Mouse (Mus musculus): ENCODE measurements around the gene Dusp2. TPM values are rescaled to one million over a fixed set of nuclear protein-coding genes. Genes with fewer than 3 reads are reported as not detected.

Dusp2 gene
- polyA plus RNA-seq, 1 experiment from 2014 or later = 4.4 TPM

DNA sequence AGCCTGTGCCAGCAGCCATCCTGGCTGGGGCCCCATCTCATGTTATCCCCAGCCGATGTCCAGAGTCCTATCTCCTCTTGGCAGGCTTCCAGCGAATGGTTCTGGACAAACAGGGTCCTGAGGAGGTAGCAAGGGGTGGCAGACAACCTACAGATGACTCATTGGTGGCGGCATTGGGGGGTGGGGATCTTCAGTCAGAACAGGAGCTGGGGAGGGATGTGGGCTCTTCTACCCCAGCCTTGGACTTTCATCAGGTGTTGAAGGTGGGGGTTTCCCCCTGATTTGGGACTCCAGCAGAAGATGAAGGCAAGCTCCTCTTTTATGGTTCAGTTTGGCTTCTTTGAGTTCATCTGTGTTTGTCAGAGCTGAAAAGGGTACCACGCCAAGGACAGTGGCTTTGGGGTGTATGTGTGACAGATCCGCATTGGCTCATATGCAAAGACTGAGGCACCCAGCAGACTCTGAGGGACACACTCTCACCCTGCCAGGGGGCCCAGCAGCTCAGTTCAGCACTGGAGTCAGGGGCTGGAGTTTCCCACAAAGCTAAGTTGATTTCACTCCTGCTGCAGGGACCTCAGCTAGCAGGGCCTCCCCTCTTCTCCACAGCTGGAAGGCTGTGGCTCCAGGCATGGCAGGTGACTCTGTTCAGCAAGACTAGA is 1.9 kb upstream of the Dusp2 start:
- no peak overlapping the region for H3K4me3 ChIP-seq (ENCODE audit: low read depth, low read length)
- WGBS = 77% methylated on average over 5 of the region's 5 CpGs
- no peak overlapping the region for H3K27ac ChIP-seq (ENCODE audit: low read depth, low read length)
- ATAC-seq (ENCODE audit: low FRiP score) (no peak), DNase-seq (ENCODE audit: low spot score, missing footprints) (no peak)
- H3K4me2 ChIP-seq = no peak overlapping the region
- H3K36me3 ChIP-seq (ENCODE audit: control insufficient read depth, insufficient read depth, low read length) = no peaks in the 10 kb centered on the region
- no peaks in the 10 kb centered on the region for H3K9me3 ChIP-seq (ENCODE audit: control insufficient read depth, low read length)
- peaks cover 24% of the 10 kb centered on the region for H3K27me3 ChIP-seq (ENCODE audit: control insufficient read depth, insufficient read depth, low read length)
- H3K9ac ChIP-seq (ENCODE audit: low read length) = no peak overlapping the region
- peaks cover 5% of the 10 kb centered on the region for H3K4me1 ChIP-seq (ENCODE audit: control insufficient read depth, insufficient read depth, low read length)

- Histone ChIP-seq H3K27ac (ENCODE audit: low read depth, low read length) (no peak overlapping the region), H3K4me1 (ENCODE audit: control insufficient read depth, insufficient read depth, low read length) (peaks cover 5% of the 10 kb centered on the region), H3K4me3 (ENCODE audit: low read depth, low read length) (no peak overlapping the region), H3K9me3 (ENCODE audit: control insufficient read depth, low read length) (no peaks in the 10 kb centered on the region), H3K36me3 (ENCODE audit: control insufficient read depth, insufficient read depth, low read length) (no peaks in the 10 kb centered on the region), H3K4me2 (no peak overlapping the region), H3K27me3 (ENCODE audit: control insufficient read depth, insufficient read depth, low read length) (peaks cover 24% of the 10 kb centered on the region), H3K9ac (ENCODE audit: low read length) (no peak overlapping the region)
- ATAC-seq (ENCODE audit: low FRiP score) (no peak), DNase-seq (ENCODE audit: low spot score, missing footprints) (no peak)
- 46% methylated on average over 11 of the region's 11 CpGs for WGBS
Observed at GRCm38 (mm10) chr2:127335078-127335541, 849 bp upstream of the Dusp2 start.

DNA sequence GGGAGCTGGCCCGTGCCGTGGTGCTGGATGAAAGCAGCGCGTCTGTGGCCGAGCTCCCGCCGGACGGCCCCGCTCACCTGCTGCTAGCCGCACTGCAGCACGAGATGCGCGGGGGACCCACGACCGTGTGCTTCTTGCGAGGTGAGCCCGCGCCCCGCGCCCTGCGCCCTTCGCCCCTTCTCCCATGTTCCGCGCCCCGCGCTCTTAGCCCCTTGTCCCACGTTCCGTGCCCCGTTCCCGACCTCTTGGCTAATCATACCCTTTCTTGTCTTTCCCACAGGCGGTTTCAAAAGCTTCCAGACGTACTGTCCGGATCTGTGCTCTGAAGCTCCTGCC is 506 bp downstream of the Dusp2 start:
- DNase-seq (ENCODE audit: low spot score, missing footprints) (peak; percentile 88), ATAC-seq (ENCODE audit: low FRiP score) (no peak)
- Histone ChIP-seq H3K4me1 (ENCODE audit: control insufficient read depth, insufficient read depth, low read length) (peaks cover 5% of the 10 kb centered on the region), H3K4me3 (ENCODE audit: low read depth, low read length) (peak overlapping the region; percentile 47), H3K27me3 (ENCODE audit: control insufficient read depth, insufficient read depth, low read length) (peaks cover 24% of the 10 kb centered on the region), H3K36me3 (ENCODE audit: control insufficient read depth, insufficient read depth, low read length) (no peaks in the 10 kb centered on the region), H3K4me2 (peak overlapping the region; percentile 78), H3K27ac (ENCODE audit: low read depth, low read length) (no peak overlapping the region), H3K9me3 (ENCODE audit: control insufficient read depth, low read length) (no peaks in the 10 kb centered on the region), H3K9ac (ENCODE audit: low read length) (peak overlapping the region; percentile 54)
- WGBS = 5% methylated on average over 26 of the region's 33 CpGs

- no peak for ATAC-seq (ENCODE audit: low FRiP score)
- H3K9ac ChIP-seq (ENCODE audit: low read length) = no peak overlapping the region
Observed at GRCm38 (mm10) chr2:127336885-127337284, 926 bp downstream of the Dusp2 start.

GRCm38 (mm10) chr2:127337531-127337930 is 1.6 kb downstream of the Dusp2 start:
- no peak overlapping the region for H3K27ac ChIP-seq (ENCODE audit: low read depth, low read length)
- peaks cover 24% of the 10 kb centered on the region for H3K27me3 ChIP-seq (ENCODE audit: control insufficient read depth, insufficient read depth, low read length)
- no peaks in the 10 kb centered on the region for H3K36me3 ChIP-seq (ENCODE audit: control insufficient read depth, insufficient read depth, low read length)
- WGBS = 70% methylated on average over 11 of the region's 11 CpGs
- ATAC-seq (ENCODE audit: low FRiP score) (no peak), DNase-seq (ENCODE audit: low spot score, missing footprints) (no peak)
- no peaks in the 10 kb centered on the region for H3K9me3 ChIP-seq (ENCODE audit: control insufficient read depth, low read length)
- H3K9ac ChIP-seq (ENCODE audit: low read length) = no peak overlapping the region
- H3K4me3 ChIP-seq (ENCODE audit: low read depth, low read length) = no peak overlapping the region
- no peak overlapping the region for H3K4me2 ChIP-seq
- peaks cover 5% of the 10 kb centered on the region for H3K4me1 ChIP-seq (ENCODE audit: control insufficient read depth, insufficient read depth, low read length)

More at GRCm38 (mm10) chr2:127336885-127337284, 926 bp downstream of the Dusp2 start:
- peak overlapping the region; percentile 47; the same call in 1 of the 2 replicates for H3K4me3 ChIP-seq (ENCODE audit: low read depth, low read length)
- H3K9me3 ChIP-seq (ENCODE audit: control insufficient read depth, low read length) = no peaks in the 10 kb centered on the region
- no peak for DNase-seq (ENCODE audit: low spot score, missing footprints)
- H3K4me2 ChIP-seq = peak overlapping the region; percentile 78; the same call in 1 of the 2 replicates
- H3K4me1 ChIP-seq (ENCODE audit: control insufficient read depth, insufficient read depth, low read length) = peaks cover 5% of the 10 kb centered on the region
- WGBS = 52% methylated on average over 5 of the region's 5 CpGs
- peaks cover 24% of the 10 kb centered on the region for H3K27me3 ChIP-seq (ENCODE audit: control insufficient read depth, insufficient read depth, low read length)
- H3K36me3 ChIP-seq (ENCODE audit: control insufficient read depth, insufficient read depth, low read length) = no peaks in the 10 kb centered on the region
- H3K27ac ChIP-seq (ENCODE audit: low read depth, low read length) = no peak overlapping the region

DNA sequence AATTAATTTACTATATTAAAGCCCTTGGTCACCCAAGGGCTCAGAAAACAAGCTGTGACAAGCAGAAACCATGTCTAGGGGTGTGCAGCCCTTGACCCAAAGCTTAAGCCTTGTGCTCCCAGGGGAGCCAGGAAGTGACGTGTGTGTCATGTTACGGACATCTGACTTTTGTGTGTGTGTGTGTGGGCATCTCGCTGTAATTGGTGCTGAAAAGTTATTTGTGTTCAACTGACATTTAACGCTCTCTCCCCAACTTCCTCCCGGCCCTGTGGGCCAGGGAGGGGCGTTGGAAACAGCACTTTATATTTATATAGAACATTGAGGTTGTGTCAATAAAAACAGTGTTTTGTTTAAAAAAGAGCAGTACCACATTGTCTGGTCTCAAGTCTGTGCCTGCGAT is 2.1 kb downstream of the Dusp2 start:
- DNase-seq (ENCODE audit: low spot score, missing footprints) (no peak), ATAC-seq (ENCODE audit: low FRiP score) (no peak)
- no peak overlapping the region for H3K4me2 ChIP-seq
- H3K27me3 ChIP-seq (ENCODE audit: control insufficient read depth, insufficient read depth, low read length) = peaks cover 24% of the 10 kb centered on the region
- WGBS = 62% methylated on average over 7 of the region's 7 CpGs
- no peak overlapping the region for H3K27ac ChIP-seq (ENCODE audit: low read depth, low read length)
- H3K4me3 ChIP-seq (ENCODE audit: low read depth, low read length) = no peak overlapping the region
- no peak overlapping the region for H3K9ac ChIP-seq (ENCODE audit: low read length)
- peaks cover 5% of the 10 kb centered on the region for H3K4me1 ChIP-seq (ENCODE audit: control insufficient read depth, insufficient read depth, low read length)
- no peaks in the 10 kb centered on the region for H3K9me3 ChIP-seq (ENCODE audit: control insufficient read depth, low read length)
- H3K36me3 ChIP-seq (ENCODE audit: control insufficient read depth, insufficient read depth, low read length) = no peaks in the 10 kb centered on the region

DNA sequence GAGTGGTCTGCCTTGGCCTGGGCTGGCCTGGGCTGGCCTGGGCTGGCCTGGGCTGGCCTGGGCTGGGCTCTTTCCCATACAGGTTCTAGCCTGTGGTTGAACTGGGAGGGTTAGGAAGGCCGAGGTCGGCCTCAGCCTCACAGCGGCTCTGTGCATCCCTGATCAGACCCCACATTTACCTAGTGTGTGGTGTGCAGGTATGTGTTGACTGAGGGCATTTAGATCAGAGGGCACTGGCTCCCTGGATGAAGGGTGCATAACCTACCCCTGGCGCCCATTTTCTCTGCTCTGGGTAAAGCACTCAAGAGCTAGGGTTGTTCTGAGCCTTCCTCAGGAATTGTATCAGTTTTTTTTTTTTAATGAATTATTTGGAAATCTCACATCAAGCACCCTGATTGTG is 2.5 kb downstream of the Dusp2 start, which contains the start of gene Astl:
Astl (plus strand) TSS at position 224 of the 400 bp plus-strand sequence.
- Histone ChIP-seq H3K4me3 (ENCODE audit: low read depth, low read length) (no peak within 1 kb of the TSS), H3K4me1 (ENCODE audit: control insufficient read depth, insufficient read depth, low read length) (peaks cover 5% of the 10 kb centered on the region), H3K9ac (ENCODE audit: low read length) (no peak within 1 kb of the TSS), H3K27ac (ENCODE audit: low read depth, low read length) (no peak within 1 kb of the TSS), H3K9me3 (ENCODE audit: control insufficient read depth, low read length) (no peaks in the 10 kb centered on the region), H3K4me2 (no peak within 1 kb of the TSS), H3K36me3 (ENCODE audit: control insufficient read depth, insufficient read depth, low read length) (no peaks in the 10 kb centered on the region), H3K27me3 (ENCODE audit: control insufficient read depth, insufficient read depth, low read length) (peaks cover 24% of the 10 kb centered on the region)
- 80% methylated on average over 4 of the region's 4 CpGs for WGBS
- ATAC-seq (ENCODE audit: low FRiP score) (no peak), DNase-seq (ENCODE audit: low spot score, missing footprints) (no peak)

GRCm38 (mm10) chr2:127338833-127339232 is 2.9 kb downstream of the Dusp2 start:
- no peaks in the 10 kb centered on the region for H3K9me3 ChIP-seq (ENCODE audit: control insufficient read depth, low read length)
- WGBS = 77% methylated on average over 4 of the region's 4 CpGs
- peaks cover 5% of the 10 kb centered on the region for H3K4me1 ChIP-seq (ENCODE audit: control insufficient read depth, insufficient read depth, low read length)
- H3K27ac ChIP-seq (ENCODE audit: low read depth, low read length) = no peak overlapping the region
- no peak overlapping the region for H3K9ac ChIP-seq (ENCODE audit: low read length)
- H3K36me3 ChIP-seq (ENCODE audit: control insufficient read depth, insufficient read depth, low read length) = no peaks in the 10 kb centered on the region
- DNase-seq (ENCODE audit: low spot score, missing footprints) (no peak), ATAC-seq (ENCODE audit: low FRiP score) (no peak)
- peaks cover 24% of the 10 kb centered on the region for H3K27me3 ChIP-seq (ENCODE audit: control insufficient read depth, insufficient read depth, low read length)
- no peak overlapping the region for H3K4me2 ChIP-seq
- no peak overlapping the region for H3K4me3 ChIP-seq (ENCODE audit: low read depth, low read length)

- H3K27ac ChIP-seq (ENCODE audit: low read depth, low read length) = no peak overlapping the region
- no peaks in the 10 kb centered on the region for H3K36me3 ChIP-seq (ENCODE audit: control insufficient read depth, insufficient read depth, low read length)
- H3K27me3 ChIP-seq (ENCODE audit: control insufficient read depth, insufficient read depth, low read length) = peaks cover 24% of the 10 kb centered on the region
- no peak overlapping the region for H3K4me2 ChIP-seq
- peaks cover 5% of the 10 kb centered on the region for H3K4me1 ChIP-seq (ENCODE audit: control insufficient read depth, insufficient read depth, low read length)
- no peaks in the 10 kb centered on the region for H3K9me3 ChIP-seq (ENCODE audit: control insufficient read depth, low read length)
- DNase-seq (ENCODE audit: low spot score, missing footprints) (no peak), ATAC-seq (ENCODE audit: low FRiP score) (no peak)
- no peak overlapping the region for H3K9ac ChIP-seq (ENCODE audit: low read length)
- H3K4me3 ChIP-seq (ENCODE audit: low read depth, low read length) = no peak overlapping the region
- 85% methylated on average over 6 of the region's 6 CpGs for WGBS
Observed at GRCm38 (mm10) chr2:127339262-127339661, 3.3 kb downstream of the Dusp2 start.
